Mouse (Mus musculus) liver, adult 2 months (tissue): ENCODE results near the gene Msh6. TPM values are rescaled to one million over a fixed set of nuclear protein-coding genes. Genes with fewer than 3 reads are reported as not detected.
"Not testable (repeated sequence)": the region's sequence is repeated elsewhere in the genome, so short reads cannot be mapped to it uniquely, and the experiment has no call there.

Source experiments
- DNase-seq: peaks from one replicate; pipeline ENCODE4 v3.0.0-alpha.2; 2011; ENCODE audit warnings: low read depth, low spot score; ENCODE audit errors: extremely low read depth
- H3K27ac ChIP-seq: fragments of 200-500 bp; replicated peaks from 2 replicates; pipeline ENCODE4 v1.5.1; 2012; ENCODE audit warnings: low read depth, mild to moderate bottlenecking, control low read depth, inconsistent platforms, low read length; ENCODE audit not compliant: insufficient read depth
- H3K27me3 ChIP-seq: fragments of 200-500 bp; 2 replicates; pipeline ENCODE4 v1.6.1; 2012; ENCODE audit warnings: mild to moderate bottlenecking, moderate library complexity, low read length, inconsistent platforms; ENCODE audit not compliant: control insufficient read depth, insufficient read depth
- H3K36me3 ChIP-seq: fragments of 200-500 bp; 2 replicates; pipeline ENCODE4 v1.6.1; 2012; ENCODE audit warnings: low read length, inconsistent platforms; ENCODE audit not compliant: control insufficient read depth, insufficient read depth
- H3K4me1 ChIP-seq: fragments of 200-500 bp; 2 replicates; pipeline ENCODE4 v1.6.1; 2011; ENCODE audit warnings: low read length; ENCODE audit not compliant: control insufficient read depth, insufficient read depth
- H3K4me3 ChIP-seq: fragments of 200-500 bp; 2 replicates; pipeline ENCODE4 v1.5.1; 2011; ENCODE audit warnings: low read depth, mild to moderate bottlenecking, control low read depth, low read length, moderate library complexity; ENCODE audit not compliant: insufficient read depth
- H3K79me2 ChIP-seq: fragments of 200-500 bp; 2 replicates; pipeline ENCODE4 v1.6.1; 2012; ENCODE audit warnings: inconsistent platforms, mild to moderate bottlenecking, low read length, moderate library complexity; ENCODE audit not compliant: control insufficient read depth, insufficient read depth
- H3K9ac ChIP-seq: fragments of 200-500 bp; 2 replicates; pipeline ENCODE4 v1.6.1; 2012; ENCODE audit warnings: low read depth, mild to moderate bottlenecking, control low read depth, inconsistent platforms, low read length
- CTCF ChIP-seq: fragments of 200-500 bp; IDR thresholded peaks from 2 replicates; pipeline ENCODE4 v1.5.1; 2011; ENCODE audit warnings: low read depth, low read length, control low read depth
- POLR2A ChIP-seq: fragments of 200-500 bp; IDR thresholded peaks from 2 replicates; pipeline ENCODE4 v1.6.1; 2011; ENCODE audit warnings: low read length, control low read depth; ENCODE audit not compliant: insufficient read depth; ENCODE audit errors: extremely low read depth
- WGBS: fragments of 180-500 bp; shearing (Covaris S2); methylation state at CpG from one replicate; pipeline ENCODE4 v1.1.7; 2018; 5-methylcytosine and 5-hydroxymethylcytosine counted together
- polyA plus RNA-seq: library from polyadenylated mRNA; depleted of rRNA; stranded (reverse); fragments of >200 nt; gene quantifications from 2 replicates; pipeline ENCODE4 v1.2.3, GENCODE M21; 2012
- total RNA-seq: library from RNA; depleted of rRNA; stranded (reverse); fragments of >200 nt; gene quantifications from 2 replicates; pipeline ENCODE4 v1.2.3, GENCODE M21; 2014

Gene Msh6
- total and polyA plus RNA-seq, 2 experiments: 1.1 to 7.9 TPM

- Histone ChIP-seq H3K79me2 (no peaks in the 10 kb centered on the region; the same call in 1 of the 2 replicates), H3K36me3 (peaks cover 67% of the 10 kb centered on the region), H3K27me3 (no peaks in the 10 kb centered on the region), H3K27ac (no peak overlapping the region), H3K9ac (no peak overlapping the region), H3K4me3 (no peak overlapping the region), H3K4me1 (no peaks in the 10 kb centered on the region)
- TF ChIP-seq POLR2A (no peak), CTCF (no peak)
- no peak for DNase-seq
- 83% methylated on average over 1 of the region's 1 CpGs for WGBS
These were observed 18.5 kb downstream of the Msh6 start for GRCm38 (mm10) chr17:87993338-87993737.

GRCm38 (mm10) chr17:87997808-87998207 lies 22.9 kb downstream of the Msh6 start:
- Histone ChIP-seq H3K9ac (no peak overlapping the region), H3K4me1 (no peaks in the 10 kb centered on the region), H3K4me3 (no peak overlapping the region), H3K27me3 (no peaks in the 10 kb centered on the region), H3K79me2 (no peaks in the 10 kb centered on the region), H3K36me3 (peaks cover 55% of the 10 kb centered on the region), H3K27ac (no peak overlapping the region)
- DNase-seq: no peak
- TF ChIP-seq POLR2A (no peak), CTCF (no peak)
- WGBS: 92% methylated on average over 4 of the region's 4 CpGs

DNA sequence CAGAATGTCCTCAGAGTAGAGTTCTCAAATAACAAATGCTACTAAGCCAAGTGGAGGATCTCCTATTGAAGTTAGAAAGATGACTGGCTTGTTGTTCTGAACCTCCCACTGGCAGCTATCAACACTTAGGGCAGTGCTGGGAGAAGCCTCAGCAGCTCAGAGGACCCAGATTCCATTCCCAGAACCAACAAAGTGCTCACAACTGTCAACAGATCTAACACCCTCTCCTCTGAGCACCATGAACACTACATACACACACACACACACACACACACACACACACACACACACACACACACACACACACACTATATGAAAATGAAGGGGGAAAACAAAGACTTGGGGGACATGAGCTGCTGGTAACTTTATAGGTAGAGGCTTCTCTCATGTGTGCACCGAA lies 30.0 kb downstream of the Msh6 start:
- Histone ChIP-seq H3K79me2 (no peaks in the 10 kb centered on the region), H3K27ac (no peak overlapping the region), H3K4me1 (no peaks in the 10 kb centered on the region), H3K9ac (no peak overlapping the region), H3K4me3 (no peak overlapping the region), H3K27me3 (no peaks in the 10 kb centered on the region), H3K36me3 (peaks cover 37% of the 10 kb centered on the region)
- TF ChIP-seq POLR2A (no peak), CTCF (no peak)
- 100% methylated on average over 1 of the region's 1 CpGs for WGBS
- no peak for DNase-seq

GRCm38 (mm10) chr17:88006956-88007355 lies 32.1 kb downstream of the Msh6 start:
- Histone ChIP-seq H3K36me3 (peaks cover 41% of the 10 kb centered on the region), H3K9ac (no peak overlapping the region), H3K4me1 (no peaks in the 10 kb centered on the region), H3K27ac (no peak overlapping the region), H3K4me3 (no peak overlapping the region), H3K79me2 (no peaks in the 10 kb centered on the region), H3K27me3 (no peaks in the 10 kb centered on the region)
- DNase-seq: no peak
- 92% methylated on average over 8 of the region's 8 CpGs for WGBS
- TF ChIP-seq POLR2A (no peak), CTCF (no peak)

DNA sequence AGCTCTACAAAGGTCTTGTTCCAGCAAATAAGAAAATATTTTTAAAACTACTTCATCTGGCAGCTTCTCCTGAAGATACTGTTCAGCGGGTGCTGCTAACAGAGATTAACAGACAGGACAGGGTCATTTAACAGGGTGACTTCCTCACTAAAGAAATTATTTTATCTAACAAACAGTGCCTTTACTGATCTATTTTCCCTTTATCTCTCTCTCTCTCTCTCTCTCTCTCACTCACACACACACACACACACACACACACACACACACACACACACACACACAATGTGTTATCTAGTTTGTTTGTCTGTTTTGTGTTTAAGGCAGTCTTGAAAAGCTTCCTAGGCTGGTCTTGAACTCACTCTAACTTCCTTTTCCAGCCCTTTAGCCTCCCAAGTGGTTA lies 39.6 kb downstream of the Msh6 start:
- Histone ChIP-seq H3K4me3 (no peak overlapping the region), H3K79me2 (peaks cover 3% of the 10 kb centered on the region; the same call in 1 of the 2 replicates), H3K9ac (no peak overlapping the region), H3K36me3 (peaks cover 34% of the 10 kb centered on the region), H3K4me1 (peaks cover 11% of the 10 kb centered on the region; the same call in 1 of the 2 replicates), H3K27me3 (no peaks in the 10 kb centered on the region), H3K27ac (no peak overlapping the region)
- no peak for TF ChIP-seq POLR2A
- no peak for TF ChIP-seq CTCF
- 66% methylated on average over 1 of the region's 1 CpGs for WGBS
- DNase-seq: no peak

DNA sequence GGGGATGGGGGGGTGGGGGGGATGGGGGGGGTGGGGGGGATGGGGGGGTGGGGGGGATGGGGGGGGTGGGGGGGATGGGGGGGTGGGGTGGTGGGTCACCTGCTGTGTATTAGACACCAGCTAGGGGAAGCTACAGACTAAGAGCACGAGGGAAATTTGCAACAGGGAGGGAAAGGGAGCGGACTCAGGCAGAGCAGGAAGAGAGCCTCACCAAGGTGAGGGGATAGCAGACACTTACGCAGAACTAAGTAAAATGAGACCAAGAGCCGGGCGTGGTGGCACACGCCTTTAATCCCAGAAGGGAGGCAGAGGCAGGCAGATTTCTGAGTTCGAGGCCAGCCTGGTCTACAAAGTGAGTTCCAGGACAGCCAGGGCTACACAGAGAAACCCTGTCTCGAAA lies 41.2 kb downstream of the Msh6 start:
- H3K9ac ChIP-seq, H3K79me2 ChIP-seq, H3K27me3 ChIP-seq, DNase-seq, H3K4me3 ChIP-seq, H3K27ac ChIP-seq: not testable (repeated sequence)
- peaks cover 28% of the 10 kb centered on the region for H3K36me3 ChIP-seq
- H3K4me1 ChIP-seq: peaks cover 11% of the 10 kb centered on the region; the same call in 1 of the 2 replicates
- 94% methylated on average over 8 of the region's 8 CpGs for WGBS
